In the genomic region with DNA sequence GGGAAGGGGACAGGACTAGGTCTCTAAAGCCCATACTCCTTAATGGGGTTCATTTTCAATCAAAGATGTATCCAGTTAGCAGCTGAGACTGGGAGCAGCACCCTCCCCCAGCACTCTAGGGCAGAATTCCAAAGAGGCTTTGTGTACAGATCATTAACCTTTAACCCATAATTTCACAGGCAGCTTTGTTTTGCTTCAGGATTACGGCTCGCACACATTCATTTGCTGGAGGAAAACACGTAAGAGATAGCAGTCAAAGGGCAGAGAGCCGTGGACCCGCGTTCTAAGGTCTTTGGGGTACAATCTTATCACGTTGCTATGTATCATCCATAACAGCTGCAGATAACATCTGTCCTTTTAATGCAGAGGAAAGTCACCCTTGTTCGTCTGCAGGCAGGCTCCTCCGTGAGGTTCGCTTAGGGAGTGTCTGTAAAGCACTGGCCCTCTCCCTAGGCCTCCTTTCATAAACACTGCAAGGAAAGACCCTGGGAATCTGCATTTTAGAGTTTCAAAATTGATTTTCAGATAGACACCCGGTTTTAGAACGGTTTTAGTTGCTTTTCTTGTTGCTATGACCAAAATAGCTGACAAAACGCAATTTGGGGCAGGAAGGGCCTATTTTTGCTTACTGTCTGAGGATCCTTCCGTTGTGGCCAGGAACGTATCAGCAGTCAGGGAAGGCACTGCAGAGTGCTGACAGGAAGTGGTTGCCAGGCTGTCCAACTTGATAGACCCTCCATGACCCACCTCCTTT, we compare ENCODE assay signal across 9 mouse cellular contexts. TPM values are rescaled to one million over a fixed set of nuclear protein-coding genes. Genes with fewer than 3 reads are reported as not detected.
A peak's percentile ranks its signal among the peaks of the same experiment; 100 is the strongest.
DNase-seq lines count a peak whose midpoint lies in the region; ATAC-seq and TF ChIP-seq lines count a peak whose summit lies in the region.
"Had no signal": no experiment of that assay in that cellular context is flagged by ENCODE, and none has a peak within 500 bp of the region (broad histone marks: within the 10 kb centered on the region; RNA-seq: fewer than 3 reads in every experiment).

No protein-coding gene starts in this region.

- peaks cover 14% of the 10 kb centered on the region for H3K4me1 ChIP-seq in brown adipose tissue, adult 24 weeks (ENCODE audit: control insufficient read depth, insufficient read depth, insufficient read length, low read length)
- H3K4me1 ChIP-seq in heart, postnatal 0 days (ENCODE audit: control insufficient read depth, insufficient read depth), result peaks cover 19% of the 10 kb centered on the region

- 7% methylated on average over 15 of the region's 15 CpGs for whole genome bisulfite sequencing in heart, postnatal 0 days

- no peak for TF ChIP-seq CTCF in heart, postnatal 0 days (IDR thresholded peaks at IDR 0.05; ENCODE audit: low read depth)

- H3K27ac ChIP-seq in brown adipose tissue, adult 24 weeks (replicated peaks; ENCODE audit: low read depth, low read length), result peak overlapping the region; percentile 89
- peak overlapping the region; percentile 80 for H3K27ac ChIP-seq in heart, postnatal 0 days (ENCODE audit: low read depth)

- TF ChIP-seq EP300 in heart, postnatal 0 days (IDR thresholded peaks at IDR 0.05; ENCODE audit: low read depth), result no peak

- peak; percentile 73 for ATAC-seq in heart, postnatal 0 days (ENCODE audit: insufficient read depth, low read depth)
- ATAC-seq: Patski had no signal

- H3K27me3 ChIP-seq in heart, postnatal 0 days (ENCODE audit: control insufficient read depth, insufficient read depth, low read length), result no peaks in the 10 kb centered on the region
- H3K27me3 ChIP-seq: Patski had no signal

- peak overlapping the region; percentile 26; the same call in 1 of the 2 replicates for H3K4me3 ChIP-seq in brown adipose tissue, adult 24 weeks (ENCODE audit: insufficient read depth, low read depth, low read length)
- no peak overlapping the region; the same call in 1 of the 2 replicates for H3K4me3 ChIP-seq in heart, postnatal 0 days (ENCODE audit: low read depth, low read length)

- H3K36me3 ChIP-seq in heart, postnatal 0 days (replicated peaks; ENCODE audit: control insufficient read depth, insufficient read depth, low read length), result no peaks in the 10 kb centered on the region

- intact Hi-C loops in left cerebral cortex, postnatal 14 days (cut with DNase I), result no loop called here

- peak; percentile 73 for DNase-seq in layer of hippocampus, adult 9-11 months
- DNase-seq in layer of hippocampus, postnatal 10 days (ENCODE audit: low spot score in 2 of 2), result no peak
- DNase-seq in heart, postnatal 0 days (ENCODE audit: low spot score), result peak; percentile 54
- peak; percentile 77 to 82 for DNase-seq in kidney, postnatal 25 days
- DNase-seq in mesoderm, embryonic 11.5 days (ENCODE audit: low read depth, low spot score), result peak; percentile 65
- no peak for DNase-seq in frontal cortex, postnatal 10 days (ENCODE audit: low spot score in 2 of 2)
- no peak for DNase-seq in left cerebral cortex, postnatal 14 days (ENCODE audit: low spot score in 2 of 2)

- 0 out of 2 replicates have a peak overlapping the region, but pooled peaks have one; percentile 22 for H3K9ac ChIP-seq in heart, postnatal 0 days (replicated peaks; ENCODE audit: low read depth, low read length)

- H3K9me3 ChIP-seq in heart, postnatal 0 days (replicated peaks; ENCODE audit: control insufficient read depth, low read length), result 0 out of 2 replicates have a peak, but pooled peaks cover 5% of the 10 kb centered on the region

- H3K4me2 ChIP-seq in heart, postnatal 0 days (ENCODE audit: low read depth, low read length), result peak overlapping the region; percentile 48

RNA-seq across cellular contexts. Expression of a gene that starts 52.0 kb away (rescaled TPM):
- total RNA-seq in layer of hippocampus, postnatal 10 days (2021), result 10 to 100 TPM; 56.0 to 58.2 TPM
- polyA plus RNA-seq in brown adipose tissue, adult 24 weeks (2012; ENCODE audit: insufficient read depth, insufficient read length, missing spikeins), result 74.5 and 79.6 TPM in 2 replicates
- total RNA-seq in heart, postnatal 0 days (2014; rRNA removed; ENCODE audit: low replicate concordance), result 195 TPM in 2 replicates
- polyA plus RNA-seq in heart, postnatal 0 days (2015; fragmentation: Nextera tagmentation; extraction: Ambion mirVana), result 282 and 284 TPM in 2 replicates
- 10 to 100 TPM; 40.7 to 45.2 TPM for total RNA-seq in left cerebral cortex, postnatal 14 days (2021)

Comparison
In these comparisons a context has a peak if more than half of its experiments do, and no peak if none do; other contexts are left out.
1. DNase-seq: peak in layer of hippocampus, adult 9-11 months (single experiment), heart, postnatal 0 days (single experiment), kidney, postnatal 25 days (2 of 2) and mesoderm, embryonic 11.5 days (single experiment); none in layer of hippocampus, postnatal 10 days (0 of 2), frontal cortex, postnatal 10 days (0 of 2) and left cerebral cortex, postnatal 14 days (0 of 2).